Mouse (Mus musculus): ENCODE measurements at regions not wholly inside any gene's neighbourhood (a gene's known extent, or its start where the extent isn't known, plus 50 kb on each side); places are given as distances from the start of the nearest gene placed in this dataset.

DNA sequence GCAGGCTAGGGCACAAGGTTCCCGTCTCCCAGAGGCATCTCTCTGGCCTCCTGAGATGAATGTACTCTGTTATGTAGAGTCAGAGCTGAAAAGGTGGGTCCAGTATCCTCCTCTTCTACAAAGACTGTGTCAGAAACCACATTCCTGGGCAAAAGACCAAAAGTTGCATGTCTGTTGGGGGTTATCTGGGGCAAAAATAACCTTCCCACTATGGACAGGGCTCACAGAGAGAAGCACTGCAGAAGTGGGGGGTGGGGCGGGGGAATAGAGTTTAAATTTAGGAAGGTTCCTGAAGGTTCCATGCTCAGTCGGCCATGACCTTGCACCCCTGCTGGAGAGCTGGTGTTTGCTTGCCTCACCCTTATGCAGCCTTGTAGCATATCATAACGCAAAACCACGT lies 165.9 kb downstream of the B3gnt2 start:
- no peak for DNase-seq

DNA sequence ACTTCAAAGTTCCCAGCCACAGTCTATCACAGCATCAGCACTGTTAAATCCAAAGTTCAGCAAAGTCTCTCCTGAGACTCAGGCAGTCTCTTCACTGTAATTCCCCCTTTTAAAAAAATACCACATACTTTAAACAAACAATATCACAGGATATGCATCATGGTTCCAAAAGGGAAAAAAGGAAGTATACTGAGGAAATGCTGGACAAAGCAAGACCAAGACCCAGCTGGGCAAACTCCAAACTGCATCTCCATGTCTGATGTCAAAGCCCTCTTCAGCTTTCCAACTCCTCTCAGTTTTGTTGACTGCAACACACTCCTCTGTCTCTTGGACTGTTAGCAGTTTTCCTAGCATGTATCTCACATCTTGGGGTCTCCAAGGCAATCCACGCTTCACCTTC lies 165.5 kb downstream of the B3gnt2 start:
- DNase-seq, result no peak

DNA sequence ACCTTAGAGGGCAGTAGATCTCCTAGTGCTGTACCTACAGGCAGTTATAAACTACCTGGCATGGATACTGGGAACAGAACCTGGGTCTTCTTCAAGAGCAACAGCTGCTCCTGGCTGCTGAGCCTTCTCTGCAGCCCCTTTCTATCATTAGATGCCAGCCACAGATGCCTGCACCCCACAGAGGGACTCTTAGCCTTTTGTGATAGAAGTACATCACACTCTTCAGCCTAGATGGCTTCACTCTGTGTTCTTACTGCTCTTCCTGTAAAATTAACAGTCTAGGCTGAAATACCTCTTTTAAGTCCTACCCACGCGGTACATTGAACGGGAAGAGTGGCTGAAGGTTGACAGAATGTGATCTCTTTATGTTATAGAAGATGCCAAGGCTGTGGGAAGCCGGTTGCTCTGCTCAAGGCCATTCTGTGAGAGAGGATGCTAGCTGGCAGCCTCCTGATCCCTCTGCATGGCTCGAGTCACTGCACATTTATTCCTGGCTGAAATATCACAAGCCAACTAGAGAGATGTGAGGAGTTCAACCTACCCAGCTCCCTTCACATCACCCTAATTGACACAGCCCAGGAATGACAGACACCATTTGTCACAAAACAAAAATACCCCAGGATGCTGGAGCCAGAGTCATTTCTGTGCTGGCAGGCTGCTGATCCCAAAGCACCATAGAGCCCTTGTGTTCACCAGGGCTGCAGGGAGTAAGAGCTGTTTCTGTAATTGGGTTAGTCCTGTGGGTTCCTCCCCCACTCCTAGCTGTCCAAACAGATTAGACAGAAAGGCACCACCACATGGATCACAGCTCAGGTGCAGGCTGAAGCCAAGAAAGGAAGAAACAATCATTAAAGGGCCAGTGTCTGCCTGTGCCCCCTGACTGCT lies 162.5 kb downstream of the B3gnt2 start:
- peak; percentile 73 for DNase-seq

- no peak for DNase-seq
Observed at GRCm38 (mm10) chr11:22706082-22706481, 154.7 kb downstream of the B3gnt2 start.

Measured in cerebellum, adult 11 months (tissue).